Mouse (Mus musculus) T-helper 2 cell (primary cell): Measurements from ENCODE around the gene Slc2a6.

Experiments used
- in situ Hi-C: fragments of 300-600 bp; cut with MboI, MseI; formaldehyde crosslinking; loops from one replicate; pipeline ENCODE4 v1.15.1; 2025; ENCODE audit warnings: high pct_unique_total_duplicates

The Slc2a6 gene

GRCm38 (mm10) chr2:27038596-27038995 lies 10.8 kb upstream of the Slc2a6 start:
- in situ Hi-C loops = loop anchor here (5.0 kb wide), 2 partner anchors 51 to 391 kb away; no protein-coding TSS in a partner anchor

GRCm38 (mm10) chr2:27037008-27037407 lies 9.2 kb upstream of the Slc2a6 start:
- in situ Hi-C loops = loop anchor here (5.0 kb wide), 2 partner anchors 50 to 390 kb away; no protein-coding TSS in a partner anchor

DNA sequence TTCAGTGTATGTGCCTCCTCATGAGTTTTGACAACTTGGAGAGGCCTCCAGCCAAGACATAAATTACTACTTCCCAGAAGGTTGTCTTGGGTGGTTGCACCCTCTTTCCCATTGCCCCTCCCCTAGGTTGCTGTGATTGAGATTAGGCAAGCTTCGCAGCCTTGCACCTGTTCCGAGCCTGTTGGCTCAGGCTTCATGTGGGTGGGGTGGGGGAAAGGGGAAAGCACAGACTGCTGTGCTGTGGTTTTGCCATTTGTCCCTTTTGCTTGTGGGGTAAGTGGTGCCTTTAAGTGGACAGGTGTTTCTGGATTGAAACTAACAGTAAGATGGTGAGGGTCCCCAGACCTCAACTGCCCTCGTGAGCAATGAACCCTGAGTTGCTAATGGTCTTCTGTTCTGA lies 8.2 kb upstream of the Slc2a6 start:
- in situ Hi-C loops = loop anchor here (5.0 kb wide), 2 partner anchors 49 to 389 kb away; no protein-coding TSS in a partner anchor

- in situ Hi-C loops = no loop called here
Observed at GRCm38 (mm10) chr2:27032361-27032760, 4.6 kb upstream of the Slc2a6 start.

- in situ Hi-C loops = no loop called here
Observed at GRCm38 (mm10) chr2:27028437-27029015, 728 bp upstream of the Slc2a6 start.

- in situ Hi-C loops = no loop called here
Observed at GRCm38 (mm10) chr2:27026857-27027617, 761 bp downstream of the Slc2a6 start.

GRCm38 (mm10) chr2:27026332-27026731 lies 1.5 kb downstream of the Slc2a6 start:
- in situ Hi-C loops = no loop called here

- in situ Hi-C loops = no loop called here
Observed at GRCm38 (mm10) chr2:27025545-27025944, 2.3 kb downstream of the Slc2a6 start.

DNA sequence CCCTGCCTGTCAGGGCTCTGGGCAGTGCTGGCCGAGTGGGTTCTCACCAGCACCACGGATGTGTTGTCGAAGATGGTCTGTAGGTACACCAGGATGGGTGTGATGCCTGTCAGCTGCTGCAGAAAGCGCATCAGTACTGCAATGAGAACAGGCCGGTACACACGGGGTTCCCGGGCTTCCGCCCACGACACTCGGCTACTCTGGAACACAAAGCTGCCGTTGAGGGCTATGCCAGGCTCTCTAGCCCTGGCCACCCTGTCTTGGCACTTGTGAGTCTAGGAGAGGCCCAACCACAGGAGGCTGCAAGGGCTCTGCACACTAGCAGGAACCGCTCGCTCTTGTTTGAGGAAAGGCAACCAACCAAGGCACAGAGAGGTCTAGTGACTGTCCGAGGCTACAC lies 3.7 kb downstream of the Slc2a6 start:
- in situ Hi-C loops = no loop called here

- in situ Hi-C loops = no loop called here
Observed at GRCm38 (mm10) chr2:27022612-27023011, 5.2 kb downstream of the Slc2a6 start.

- in situ Hi-C loops = no loop called here
Observed at GRCm38 (mm10) chr2:27021103-27021502, 6.7 kb downstream of the Slc2a6 start.

GRCm38 (mm10) chr2:27019530-27019929 lies 8.3 kb downstream of the Slc2a6 start:
- in situ Hi-C loops = no loop called here

DNA sequence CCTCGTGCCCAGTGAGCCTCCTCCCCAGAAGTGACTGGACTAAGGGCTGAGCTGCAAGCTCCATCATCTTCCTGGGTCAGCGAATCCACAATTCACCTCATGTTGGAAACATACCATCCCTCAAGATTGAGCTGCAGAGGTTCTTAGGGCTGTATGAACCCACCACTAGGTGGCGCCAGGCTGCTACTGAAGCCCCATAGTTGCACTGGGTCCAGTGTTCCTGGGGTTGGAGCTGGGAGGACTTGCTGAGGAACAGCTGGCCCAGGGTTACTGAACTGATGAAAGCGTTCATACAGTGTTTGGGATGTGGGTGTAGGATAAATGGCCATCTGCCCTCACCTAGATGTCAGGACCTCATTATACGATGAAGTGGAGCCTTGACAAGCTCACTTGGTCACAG lies 10.0 kb downstream of the Slc2a6 start:
- in situ Hi-C loops = no loop called here

DNA sequence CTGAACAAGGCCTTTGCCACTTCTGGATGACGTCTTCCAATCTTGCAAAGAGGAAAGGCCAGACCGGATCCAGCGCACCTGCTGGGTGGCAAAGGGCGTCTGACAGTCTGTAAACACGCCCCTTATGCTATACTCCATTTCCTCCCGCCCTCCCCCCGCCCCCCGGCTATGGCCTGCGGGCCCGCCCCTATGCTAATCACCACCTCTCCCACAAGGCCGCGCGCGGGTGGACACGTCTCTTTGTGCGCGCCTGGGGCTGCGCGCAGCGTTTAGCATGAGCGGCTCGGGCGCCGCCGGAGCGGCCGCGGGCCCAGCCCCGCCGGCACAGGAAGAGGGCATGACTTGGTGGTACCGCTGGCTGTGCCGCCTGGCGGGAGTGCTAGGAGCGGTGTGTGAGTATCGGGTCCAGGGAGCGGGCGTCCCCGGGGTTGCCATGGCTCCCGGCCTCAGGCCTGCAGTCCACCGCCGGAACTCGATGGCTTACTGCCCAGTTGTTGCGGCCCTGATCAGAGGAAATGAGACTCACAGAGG lies 18.0 kb downstream of the Slc2a6 start, which contains the start of gene Cacfd1:
Gene Cacfd1, plus strand, starts transcription at position 213 of the 531 bp plus-strand sequence.
- in situ Hi-C loops = loop anchor here (5.0 kb wide), 1 partner anchor 47 kb away; the partner anchor contains the start of gene Rexo4

GRCm38 (mm10) chr2:27007701-27008100 lies 20.1 kb downstream of the Slc2a6 start:
- in situ Hi-C loops = loop anchor here (5.0 kb wide), 1 partner anchor 45 kb away; the partner anchor contains the start of gene Rexo4

DNA sequence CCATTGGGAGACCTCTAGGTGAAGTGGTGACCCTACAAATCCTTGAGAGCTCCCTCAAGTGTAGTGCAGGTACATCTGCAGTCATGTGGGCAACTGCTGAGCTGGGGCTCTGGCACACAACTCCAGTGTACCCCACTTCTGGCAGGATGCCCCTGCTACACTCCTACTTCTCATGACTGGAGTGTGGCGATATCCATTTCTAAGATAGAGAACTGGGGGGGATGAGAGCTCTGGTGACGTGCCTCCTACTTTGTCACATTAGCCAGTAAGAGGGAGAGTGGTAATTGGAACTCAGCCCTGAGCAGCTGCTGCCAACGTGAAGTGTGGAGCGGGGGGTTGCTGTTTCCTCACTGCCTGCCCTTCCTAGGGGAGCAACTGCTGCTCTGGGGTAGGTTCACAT lies 21.5 kb downstream of the Slc2a6 start:
- in situ Hi-C loops = loop anchor here (5.0 kb wide), 1 partner anchor 44 kb away; the partner anchor contains the start of gene Rexo4

- in situ Hi-C loops = no loop called here
Observed at GRCm38 (mm10) chr2:26997993-26998392, 29.8 kb downstream of the Slc2a6 start.

GRCm38 (mm10) chr2:26997498-26997897 lies 30.3 kb downstream of the Slc2a6 start:
- in situ Hi-C loops = no loop called here

DNA sequence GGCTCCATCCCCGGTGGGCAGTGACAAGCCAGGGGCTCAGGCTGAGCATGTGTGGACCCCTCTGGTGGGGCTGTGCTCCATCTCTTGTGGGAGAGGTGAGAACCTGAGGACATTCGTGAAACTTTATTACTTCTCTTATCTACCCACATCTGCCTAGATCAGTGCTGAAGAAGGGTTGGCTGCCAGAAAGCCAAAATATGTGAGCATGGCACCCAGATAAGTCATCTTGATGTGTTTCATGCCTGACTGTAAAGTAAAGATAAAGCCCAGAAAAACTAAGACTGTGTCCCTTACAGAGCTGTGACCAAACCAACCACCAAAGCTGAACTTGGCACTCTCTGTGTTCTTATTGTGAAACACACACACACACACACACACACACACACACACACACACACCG lies 33.9 kb downstream of the Slc2a6 start:
- in situ Hi-C loops = no loop called here

DNA sequence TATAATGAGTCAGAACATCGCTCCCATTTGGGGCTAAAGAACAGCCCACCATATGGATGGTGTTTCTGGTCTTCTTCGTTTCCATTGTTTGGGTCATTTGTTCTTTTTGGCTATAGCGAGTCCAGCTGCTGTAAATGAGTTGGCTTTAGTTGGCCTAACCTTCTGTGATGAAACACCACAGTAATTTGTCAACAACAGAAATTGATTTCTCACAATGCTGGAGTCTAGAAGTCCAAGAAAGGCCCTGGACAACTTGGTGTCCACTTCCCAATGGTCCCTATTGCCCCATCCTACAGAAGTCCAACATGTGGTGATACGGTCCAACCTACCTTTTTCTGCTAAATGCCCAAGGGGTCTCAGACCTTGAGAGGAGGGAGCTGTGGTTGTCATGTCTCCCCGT lies 43.2 kb downstream of the Slc2a6 start:
- in situ Hi-C loops = loop anchor here (5.0 kb wide), 1 partner anchor 53 kb away; no protein-coding TSS in a partner anchor

- in situ Hi-C loops = no loop called here
Observed at GRCm38 (mm10) chr2:26984179-26984578, 43.6 kb downstream of the Slc2a6 start.

DNA sequence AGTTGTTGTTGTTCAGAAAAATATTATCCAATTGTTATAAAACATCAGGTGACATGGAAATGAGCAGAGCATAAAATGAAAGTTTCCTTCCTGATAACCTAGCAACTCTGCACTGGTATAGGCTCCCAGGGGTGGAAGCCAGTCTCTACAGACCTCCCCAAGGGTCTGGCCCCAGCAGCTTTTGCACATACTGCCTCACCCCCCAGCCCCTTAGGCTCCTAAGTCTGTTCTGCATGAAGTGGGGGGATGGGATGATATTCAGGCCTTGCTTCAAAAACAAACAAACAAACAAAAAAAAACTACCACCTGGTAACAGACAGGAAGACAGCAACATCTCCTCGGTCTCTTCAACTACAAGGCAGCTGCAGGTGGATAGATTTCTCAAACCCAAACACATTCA lies 47.4 kb downstream of the Slc2a6 start:
- in situ Hi-C loops = no loop called here
